Mouse (Mus musculus): Measurements from ENCODE around the gene Rab3a. TPM values are rescaled to one million over a fixed set of nuclear protein-coding genes. Genes with fewer than 3 reads are reported as not detected.
A peak's percentile ranks its signal among the peaks of the same experiment; 100 is the strongest.

Rab3a gene
- total and polyA plus RNA-seq, 3 experiments = 46.5 to 89.1 (median 48.0) TPM

DNA sequence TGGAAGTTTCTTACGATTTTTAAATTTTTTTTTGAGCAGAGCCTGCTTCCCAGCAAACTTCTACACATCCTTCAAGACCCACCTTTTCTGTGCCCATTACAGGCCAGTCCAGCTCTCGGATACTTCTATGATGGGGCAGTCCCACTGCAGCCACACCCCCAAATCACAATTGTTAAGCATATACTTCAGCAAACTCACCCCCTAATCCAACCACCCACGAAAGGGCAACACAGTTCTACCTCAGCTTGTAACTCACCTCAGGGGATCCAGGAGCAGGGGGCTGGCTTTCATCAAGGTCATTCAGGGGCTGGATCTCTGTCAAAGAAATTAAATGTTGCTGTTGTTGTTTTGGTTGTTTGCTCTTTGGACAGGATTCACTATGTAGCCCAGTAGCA, 32.6 kb downstream of the Rab3a start:
- H3K27me3 ChIP-seq (ENCODE audit: control insufficient read depth, insufficient read depth, low read length) = no peaks in the 10 kb centered on the region
- intact Hi-C loops (cut with DNase I) = no loop called here
- WGBS = 88% methylated on average over 3 of the region's 3 CpGs
- TF ChIP-seq EP300 (IDR thresholded peaks at IDR 0.05; ENCODE audit: insufficient read depth, low read depth, low read length) (no peak), CTCF (IDR thresholded peaks at IDR 0.05) (no peak), POLR2A (IDR thresholded peaks at IDR 0.05; ENCODE audit: insufficient read depth, low read depth, low read length) (no peak)
- H3K4me1 ChIP-seq (ENCODE audit: control insufficient read depth, insufficient read depth, low read length) = peaks cover 3% of the 10 kb centered on the region
- H3K4me3 ChIP-seq = no peak overlapping the region
- H3K36me3 ChIP-seq (ENCODE audit: control insufficient read depth, insufficient read depth, low read length) = no peaks in the 10 kb centered on the region
- H3K79me2 ChIP-seq (replicated peaks; ENCODE audit: control insufficient read depth, insufficient read depth, low read length) = no peaks in the 10 kb centered on the region
- no peak for DNase-seq
- H3K9ac ChIP-seq (ENCODE audit: low read depth, low read length) = no peak overlapping the region
- H3K27ac ChIP-seq = no peak overlapping the region

DNA sequence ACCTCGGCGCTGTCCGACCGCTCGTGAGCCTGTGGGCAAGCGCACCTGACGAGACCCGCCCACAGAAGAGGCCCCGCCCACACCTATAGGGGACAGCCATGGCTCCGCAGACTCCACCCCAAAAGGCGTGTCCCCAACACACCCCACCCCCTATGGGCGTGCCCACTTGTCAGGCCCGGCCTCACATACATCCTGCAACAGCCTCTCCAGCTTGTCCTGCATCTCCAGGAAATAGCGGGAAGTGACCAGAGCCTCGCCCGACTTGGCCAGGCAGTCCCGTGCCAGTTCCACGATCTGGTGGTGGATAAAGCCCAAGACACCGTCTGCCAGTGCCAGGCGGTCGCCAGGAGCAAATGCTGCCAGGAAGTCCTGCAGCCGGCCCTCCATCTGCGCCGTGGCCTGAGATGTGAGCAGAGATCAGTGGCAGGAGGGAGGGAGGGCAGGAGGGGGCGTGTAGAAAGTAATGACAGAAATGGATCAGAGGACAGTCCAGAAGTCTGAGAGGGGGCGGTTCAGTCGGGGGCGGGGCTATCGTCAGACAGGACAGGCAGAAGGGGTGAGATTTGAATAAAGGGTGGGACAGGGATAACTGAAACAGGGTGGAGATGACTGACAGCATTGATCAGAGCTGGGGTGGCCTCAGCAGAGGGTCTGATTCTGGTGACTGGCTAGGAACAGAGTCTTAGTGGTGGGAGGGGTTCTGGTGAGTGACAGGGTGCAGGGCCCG, 33.6 kb downstream of the Rab3a start:
- Histone ChIP-seq H3K27me3 (ENCODE audit: control insufficient read depth, insufficient read depth, low read length) (no peaks in the 10 kb centered on the region), H3K36me3 (ENCODE audit: control insufficient read depth, insufficient read depth, low read length) (no peaks in the 10 kb centered on the region), H3K27ac (no peak overlapping the region), H3K79me2 (replicated peaks; ENCODE audit: control insufficient read depth, insufficient read depth, low read length) (no peaks in the 10 kb centered on the region), H3K9ac (ENCODE audit: low read depth, low read length) (no peak overlapping the region), H3K4me3 (no peak overlapping the region), H3K4me1 (ENCODE audit: control insufficient read depth, insufficient read depth, low read length) (peaks cover 3% of the 10 kb centered on the region)
- intact Hi-C loops (cut with DNase I) = no loop called here
- 44% methylated on average over 30 of the region's 30 CpGs for WGBS
- TF ChIP-seq POLR2A (IDR thresholded peaks at IDR 0.05; ENCODE audit: insufficient read depth, low read depth, low read length) = no peak
- TF ChIP-seq EP300 (IDR thresholded peaks at IDR 0.05; ENCODE audit: insufficient read depth, low read depth, low read length) = no peak
- TF ChIP-seq CTCF (IDR thresholded peaks at IDR 0.05) = no peak
- DNase-seq = no peak

DNA sequence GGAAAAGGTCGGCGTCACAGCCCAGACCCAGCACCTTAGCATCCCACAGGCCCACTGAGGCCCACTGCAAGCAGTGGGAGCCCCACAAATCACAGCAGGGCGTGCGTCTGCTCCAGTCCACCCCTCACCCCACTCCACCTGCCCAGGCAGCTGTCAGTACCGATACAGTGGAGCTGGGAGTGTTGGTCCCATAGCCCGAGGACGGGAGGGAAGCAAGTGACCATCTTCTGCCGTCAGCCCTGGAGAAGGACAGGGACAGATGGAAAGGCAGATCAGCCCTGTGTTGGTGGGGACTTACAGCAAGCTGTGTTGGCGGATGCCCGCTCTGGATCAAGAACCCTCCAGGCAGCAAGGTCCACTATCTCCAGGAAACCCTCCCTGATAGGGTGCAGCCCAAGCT, 34.6 kb downstream of the Rab3a start:
- Histone ChIP-seq H3K79me2 (replicated peaks; ENCODE audit: control insufficient read depth, insufficient read depth, low read length) (no peaks in the 10 kb centered on the region), H3K4me3 (no peak overlapping the region), H3K27ac (no peak overlapping the region), H3K9ac (ENCODE audit: low read depth, low read length) (no peak overlapping the region), H3K27me3 (ENCODE audit: control insufficient read depth, insufficient read depth, low read length) (no peaks in the 10 kb centered on the region), H3K36me3 (ENCODE audit: control insufficient read depth, insufficient read depth, low read length) (no peaks in the 10 kb centered on the region), H3K4me1 (ENCODE audit: control insufficient read depth, insufficient read depth, low read length) (peaks cover 3% of the 10 kb centered on the region)
- intact Hi-C loops (cut with DNase I) = no loop called here
- WGBS = 69% methylated on average over 10 of the region's 10 CpGs
- DNase-seq = no peak
- TF ChIP-seq POLR2A (IDR thresholded peaks at IDR 0.05; ENCODE audit: insufficient read depth, low read depth, low read length) (no peak), CTCF (IDR thresholded peaks at IDR 0.05) (no peak), EP300 (IDR thresholded peaks at IDR 0.05; ENCODE audit: insufficient read depth, low read depth, low read length) (no peak)

- Histone ChIP-seq H3K27ac (no peak overlapping the region), H3K27me3 (ENCODE audit: control insufficient read depth, insufficient read depth, low read length) (no peaks in the 10 kb centered on the region), H3K4me1 (ENCODE audit: control insufficient read depth, insufficient read depth, low read length) (peaks cover 3% of the 10 kb centered on the region), H3K79me2 (replicated peaks; ENCODE audit: control insufficient read depth, insufficient read depth, low read length) (no peaks in the 10 kb centered on the region), H3K36me3 (ENCODE audit: control insufficient read depth, insufficient read depth, low read length) (no peaks in the 10 kb centered on the region), H3K9ac (ENCODE audit: low read depth, low read length) (no peak overlapping the region), H3K4me3 (no peak overlapping the region)
- WGBS = 75% methylated on average over 8 of the region's 8 CpGs
- intact Hi-C loops (cut with DNase I) = no loop called here
- TF ChIP-seq POLR2A (IDR thresholded peaks at IDR 0.05; ENCODE audit: insufficient read depth, low read depth, low read length) = no peak
- TF ChIP-seq CTCF (IDR thresholded peaks at IDR 0.05) = no peak
- TF ChIP-seq EP300 (IDR thresholded peaks at IDR 0.05; ENCODE audit: insufficient read depth, low read depth, low read length) = no peak
- no peak for DNase-seq
Observed at GRCm38 (mm10) chr8:70790846-70791245, 36.4 kb downstream of the Rab3a start.

- H3K27ac ChIP-seq = no peak overlapping the region
- no peaks in the 10 kb centered on the region for H3K36me3 ChIP-seq (ENCODE audit: control insufficient read depth, insufficient read depth, low read length)
- H3K4me1 ChIP-seq (ENCODE audit: control insufficient read depth, insufficient read depth, low read length) = peaks cover 3% of the 10 kb centered on the region
- no peaks in the 10 kb centered on the region for H3K27me3 ChIP-seq (ENCODE audit: control insufficient read depth, insufficient read depth, low read length)
- H3K79me2 ChIP-seq (replicated peaks; ENCODE audit: control insufficient read depth, insufficient read depth, low read length) = no peaks in the 10 kb centered on the region
- 55% methylated on average over 7 of the region's 7 CpGs for WGBS
- DNase-seq = peak in 1 of 2 experiments; percentile 64
- intact Hi-C loops (cut with DNase I) = no loop called here
- peak overlapping the region; percentile 92 for H3K4me3 ChIP-seq
- no peak for TF ChIP-seq EP300 (IDR thresholded peaks at IDR 0.05; ENCODE audit: insufficient read depth, low read depth, low read length)
- no peak for TF ChIP-seq CTCF (IDR thresholded peaks at IDR 0.05)
- no peak for TF ChIP-seq POLR2A (IDR thresholded peaks at IDR 0.05; ENCODE audit: insufficient read depth, low read depth, low read length)
- no peak overlapping the region for H3K9ac ChIP-seq (ENCODE audit: low read depth, low read length)
Observed at GRCm38 (mm10) chr8:70791294-70791701, 36.8 kb downstream of the Rab3a start.

- TF ChIP-seq POLR2A (IDR thresholded peaks at IDR 0.05; ENCODE audit: insufficient read depth, low read depth, low read length) (peak; percentile 59; the same call in 1 of the 2 replicates), EP300 (IDR thresholded peaks at IDR 0.05; ENCODE audit: insufficient read depth, low read depth, low read length) (no peak)
- Histone ChIP-seq H3K27me3 (ENCODE audit: control insufficient read depth, insufficient read depth, low read length) (no peaks in the 10 kb centered on the region), H3K27ac (peak overlapping the region; percentile 85), H3K4me1 (ENCODE audit: control insufficient read depth, insufficient read depth, low read length) (peaks cover 3% of the 10 kb centered on the region), H3K9ac (ENCODE audit: low read depth, low read length) (peak overlapping the region; percentile 83), H3K79me2 (replicated peaks; ENCODE audit: control insufficient read depth, insufficient read depth, low read length) (no peaks in the 10 kb centered on the region), H3K36me3 (ENCODE audit: control insufficient read depth, insufficient read depth, low read length) (no peaks in the 10 kb centered on the region), H3K4me3 (peak overlapping the region; percentile 92)
- WGBS = 2% methylated on average over 58 of the region's 58 CpGs
- intact Hi-C loops (cut with DNase I) = loop anchor here (1.0 kb wide), 1 partner anchor 12 kb away; no protein-coding TSS in a partner anchor
- DNase-seq = peak; percentile 98 to 100
Observed at GRCm38 (mm10) chr8:70791975-70792691, 37.7 kb downstream of the Rab3a start.
